In genomic region chr16:85435427-85435826, GRCm38 (mm10) we compare ENCODE assay signal across 9 mouse cellular contexts.
A peak's percentile ranks its signal among the peaks of the same experiment; 100 is the strongest.
DNase-seq lines count a peak whose midpoint lies in the region; ATAC-seq and TF ChIP-seq lines count a peak whose summit lies in the region.
"Had no signal": no experiment of that assay in that cellular context is flagged by ENCODE, and none has a peak within 500 bp of the region (broad histone marks: within the 10 kb centered on the region; RNA-seq: fewer than 3 reads in every experiment).

No protein-coding gene starts in this region.

- no peak overlapping the region for H3K27ac ChIP-seq in gastrocnemius, adult 2 months
- no peak overlapping the region for H3K27ac ChIP-seq in lung, postnatal 0 days (ENCODE audit: low read length)
- no peak overlapping the region for H3K27ac ChIP-seq in forebrain, embryonic 10.5 days
- H3K27ac ChIP-seq: neural tube, embryonic 12.5 days had no signal

- no peaks in the 10 kb centered on the region for H3K4me1 ChIP-seq in lung, postnatal 0 days (ENCODE audit: insufficient read depth, low read depth, low read length)
- H3K4me1 ChIP-seq in forebrain, embryonic 10.5 days: no peaks in the 10 kb centered on the region
- H3K4me1 ChIP-seq: neural tube, embryonic 12.5 days had no signal

- no peak for ATAC-seq in lung, postnatal 0 days
- ATAC-seq in megakaryocyte, adult 5-6 weeks (ENCODE audit: poor library complexity, severe bottlenecking): no peak

- 64% methylated on average over 2 of the region's 2 CpGs for WGBS in lung, postnatal 0 days
- WGBS in forebrain, embryonic 10.5 days: 62% methylated on average over 2 of the region's 2 CpGs

- no peak overlapping the region for H3K4me2 ChIP-seq in lung, postnatal 0 days (replicated peaks; ENCODE audit: low read depth, low read length)
- H3K4me2 ChIP-seq: neural tube, embryonic 12.5 days had no signal

- peak; percentile 50 for TF ChIP-seq CTCF in gastrocnemius, adult 2 months (IDR thresholded peaks at IDR 0.05)
- TF ChIP-seq CTCF in lung, postnatal 0 days (IDR thresholded peaks at IDR 0.05): peak; percentile 60

- no peaks in the 10 kb centered on the region for H3K27me3 ChIP-seq in lung, postnatal 0 days (replicated peaks; ENCODE audit: insufficient read depth, low read length)
- H3K27me3 ChIP-seq in forebrain, embryonic 10.5 days (ENCODE audit: poor library complexity, severe bottlenecking): no peaks in the 10 kb centered on the region
- H3K27me3 ChIP-seq: neural tube, embryonic 12.5 days had no signal

- no peaks in the 10 kb centered on the region for H3K36me3 ChIP-seq in lung, postnatal 0 days (ENCODE audit: insufficient read depth, low read length)
- H3K36me3 ChIP-seq in forebrain, embryonic 10.5 days (replicated peaks): no peaks in the 10 kb centered on the region
- H3K36me3 ChIP-seq: neural tube, embryonic 12.5 days had no signal

- DNase-seq in gastrocnemius, adult 2 months: peak; percentile 34
- DNase-seq in gastrocnemius, postnatal 36 days: no peak
- peak; percentile 29 to 51 for DNase-seq in right cerebral cortex, adult 2 months (ENCODE audit: low spot score in 2 of 2)
- no peak for DNase-seq in right cerebral cortex, postnatal 4 days
- peak; percentile 13 to 44 for DNase-seq in frontal cortex, postnatal 36 days (ENCODE audit: low spot score in 2 of 2)
- peak; percentile 10 for DNase-seq in lung, postnatal 0 days (ENCODE audit: low spot score)
- no peak for DNase-seq in forebrain, embryonic 10.5 days (ENCODE audit: extremely low spot score, low spot score)

- intact Hi-C loops in gastrocnemius, adult 2 months (cut with DNase I): no loop called here
- intact Hi-C loops in gastrocnemius, postnatal 36 days (cut with DNase I): no loop called here

- no peak overlapping the region for H3K9ac ChIP-seq in lung, postnatal 0 days (replicated peaks; ENCODE audit: low read depth)
- H3K9ac ChIP-seq: neural tube, embryonic 12.5 days had no signal

- TF ChIP-seq EP300 in lung, postnatal 0 days (IDR thresholded peaks at IDR 0.05): no peak

- no peak overlapping the region for H3K4me3 ChIP-seq in gastrocnemius, adult 2 months
- no peak overlapping the region for H3K4me3 ChIP-seq in lung, postnatal 0 days (ENCODE audit: low read depth, low read length)
- H3K4me3 ChIP-seq in forebrain, embryonic 10.5 days: no peak overlapping the region
- H3K4me3 ChIP-seq: neural tube, embryonic 12.5 days had no signal

- no peaks in the 10 kb centered on the region for H3K9me3 ChIP-seq in lung, postnatal 0 days (ENCODE audit: low read length)
- no peaks in the 10 kb centered on the region for H3K9me3 ChIP-seq in forebrain, embryonic 10.5 days
- H3K9me3 ChIP-seq: neural tube, embryonic 12.5 days had no signal

Comparison
In these comparisons a context has a peak if more than half of its experiments do, and no peak if none do; other contexts are left out.
1. DNase-seq: peak in gastrocnemius, adult 2 months (single experiment), right cerebral cortex, adult 2 months (2 of 2), frontal cortex, postnatal 36 days (2 of 2) and lung, postnatal 0 days (single experiment); none in gastrocnemius, postnatal 36 days (0 of 2), right cerebral cortex, postnatal 4 days (single experiment) and forebrain, embryonic 10.5 days (single experiment).